Mouse (Mus musculus): ENCODE data around the gene Arhgap17. TPM values are rescaled to one million over a fixed set of nuclear protein-coding genes. Genes with fewer than 3 reads are reported as not detected.

Gene Arhgap17
- total and polyA plus RNA-seq, 3 experiments: 6.7 to 56.1 (median 7.4) TPM

- H3K4me1 ChIP-seq (ENCODE audit: control insufficient read depth in 1 of 2, insufficient read depth in 2 of 2): peaks cover 11 to 23% of the 10 kb centered on the region in 2 experiments
- no peaks in the 10 kb centered on the region for H3K79me2 ChIP-seq (replicated peaks; ENCODE audit: control insufficient read depth, extremely low read depth, insufficient read depth, poor library complexity, severe bottlenecking)
- no peaks in the 10 kb centered on the region for H3K9me3 ChIP-seq (replicated peaks; ENCODE audit: low read length)
- H3K9ac ChIP-seq (ENCODE audit: insufficient read depth, low read depth): peak overlapping the region; percentile 9; the same call in 1 of the 2 replicates
- H3K36me3 ChIP-seq (replicated peaks in 1 of 2; ENCODE audit: control insufficient read depth in 1 of 2, insufficient read depth in 1 of 2, low read length in 1 of 2): peaks cover 3 to 38% of the 10 kb centered on the region in 2 experiments
- H3K4me2 ChIP-seq (ENCODE audit: insufficient read depth, low read depth, poor library complexity, severe bottlenecking): no peak overlapping the region
- dilution Hi-C loops (cut with MboI; ENCODE audit: extremely low pct_ligation_motif_present, extremely low pct_unique_long_range_greater_than_20kb, low sequenced_read_pairs): no loop called here
- H3K4me3 ChIP-seq (replicated peaks in 1 of 3; ENCODE audit: low read depth in 2 of 3, low read length in 2 of 3, poor library complexity in 1 of 3): no peak overlapping the region
- no peaks in the 10 kb centered on the region for H3K27me3 ChIP-seq (replicated peaks)
- TF ChIP-seq ZNF384 (IDR thresholded peaks at IDR 0.05; ENCODE audit: low read depth, low read length): no peak
- no peak for TF ChIP-seq UBTF (IDR thresholded peaks at IDR 0.05; ENCODE audit: low read depth, low read length)
- TF ChIP-seq CHD1 (IDR thresholded peaks at IDR 0.05; ENCODE audit: low read depth, low read length): 0 out of 2 replicates have a peak, but pooled peaks have one; percentile 45
- H3K27ac ChIP-seq (ENCODE audit: insufficient read depth, low read depth): no peak overlapping the region
- peak; percentile 3 for DNase-seq (ENCODE audit: extremely low read depth)
- in situ Hi-C loops (cut with MboI; ENCODE audit: low pct_ligation_motif_present, low pct_unique_long_range_greater_than_20kb, low sequenced_read_pairs): no loop called here
These were observed 27.2 kb upstream of the Arhgap17 start for GRCm38 (mm10) chr7:123396900-123397299.

GRCm38 (mm10) chr7:123394271-123394670 lies 24.6 kb upstream of the Arhgap17 start:
- dilution Hi-C loops (cut with MboI; ENCODE audit: extremely low pct_ligation_motif_present, extremely low pct_unique_long_range_greater_than_20kb, low sequenced_read_pairs): no loop called here
- TF ChIP-seq ZC3H11A (IDR thresholded peaks at IDR 0.05; ENCODE audit: low read depth, low read length) (no peak), IRF4 (IDR thresholded peaks at IDR 0.05; ENCODE audit: low read depth, low read length) (no peak), EP300 (IDR thresholded peaks at IDR 0.05; ENCODE audit: low read length) (no peak), USF2 (conservative IDR thresholded peaks at IDR 0.05; ENCODE audit: low read depth, low read length) (no peak), ETS1 (conservative IDR thresholded peaks at IDR 0.05; ENCODE audit: low read depth, low read length) (no peak), SMC3 (IDR thresholded peaks at IDR 0.05; ENCODE audit: low read depth, low read length) (no peak), ZNF384 (IDR thresholded peaks at IDR 0.05; ENCODE audit: low read depth, low read length) (no peak), POLR2A (IDR thresholded peaks at IDR 0.05; ENCODE audit: low read depth, low read length) (no peak), CHD1 (IDR thresholded peaks at IDR 0.05; ENCODE audit: low read depth, low read length) (no peak), CTCF (conservative IDR thresholded peaks at IDR 0.05 in 1 of 2, IDR thresholded peaks at IDR 0.05 in 1 of 2; ENCODE audit: low read depth in 2 of 2, low read length in 2 of 2) (no peak), TBP (conservative IDR thresholded peaks at IDR 0.05; ENCODE audit: low read depth, low read length) (no peak), MAFK (IDR thresholded peaks at IDR 0.05; ENCODE audit: insufficient replicate concordance, low read length) (no peak), BHLHE40 (IDR thresholded peaks at IDR 0.05; ENCODE audit: low read depth, low read length) (no peak), USF1 (IDR thresholded peaks at IDR 0.05; ENCODE audit: low read depth, low read length) (no peak)
- no peaks in the 10 kb centered on the region for H3K9me3 ChIP-seq (replicated peaks; ENCODE audit: low read length)
- no peak overlapping the region for H3K4me2 ChIP-seq (ENCODE audit: insufficient read depth, low read depth, poor library complexity, severe bottlenecking)
- no peak overlapping the region for H3K27ac ChIP-seq (ENCODE audit: insufficient read depth, low read depth)
- H3K4me1 ChIP-seq (ENCODE audit: control insufficient read depth in 1 of 2, insufficient read depth in 2 of 2): peaks cover 11 to 23% of the 10 kb centered on the region in 2 experiments
- peaks cover 3 to 32% of the 10 kb centered on the region in 2 experiments for H3K36me3 ChIP-seq (replicated peaks in 1 of 2; ENCODE audit: control insufficient read depth in 1 of 2, insufficient read depth in 1 of 2, low read length in 1 of 2)
- DNase-seq (ENCODE audit: extremely low read depth): no peak
- H3K9ac ChIP-seq (ENCODE audit: insufficient read depth, low read depth): no peak overlapping the region
- no peaks in the 10 kb centered on the region for H3K79me2 ChIP-seq (replicated peaks; ENCODE audit: control insufficient read depth, extremely low read depth, insufficient read depth, poor library complexity, severe bottlenecking)
- in situ Hi-C loops (cut with MboI; ENCODE audit: low pct_ligation_motif_present, low pct_unique_long_range_greater_than_20kb, low sequenced_read_pairs): no loop called here
- no peaks in the 10 kb centered on the region for H3K27me3 ChIP-seq (replicated peaks)
- no peak overlapping the region for H3K4me3 ChIP-seq (replicated peaks in 1 of 3; ENCODE audit: low read depth in 2 of 3, low read length in 2 of 3, poor library complexity in 1 of 3)

Measured in CH12.LX (cell line).